Mouse (Mus musculus) hindbrain, embryonic 15.5 days (tissue): ENCODE measurements around the gene Gm43191. TPM values are rescaled to one million over a fixed set of nuclear protein-coding genes. Genes with fewer than 3 reads are reported as not detected.
"Not testable (repeated sequence)": the region's sequence is repeated elsewhere in the genome, so short reads cannot be mapped to it uniquely, and the experiment has no call there.

ENCODE experiments used
- ATAC-seq: fragments of 200-750 bp; cut with Nextera tagmentation; 2 replicates; pipeline ENCODE4 v1.8.0; 2017; ENCODE audit warnings: low read depth, moderate number of reproducible peaks, moderate TSS enrichment; ENCODE audit not compliant: low FRiP score
- H3K27ac ChIP-seq: fragments of 300-500 bp; sonication (generic); replicated peaks from 2 replicates; pipeline ENCODE4 v1.5.1; 2015; ENCODE audit warnings: mild to moderate bottlenecking, inconsistent platforms
- H3K27me3 ChIP-seq: fragments of 300-500 bp; sonication (generic); 2 replicates; pipeline ENCODE4 v1.6.1; 2015; ENCODE audit warnings: control low read depth, inconsistent platforms
- H3K36me3 ChIP-seq: fragments of 300-500 bp; sonication (generic); 2 replicates; pipeline ENCODE4 v1.6.1; 2015; ENCODE audit warnings: control low read depth, inconsistent platforms
- H3K4me1 ChIP-seq: fragments of 300-500 bp; sonication (generic); replicated peaks from 2 replicates; pipeline ENCODE4 v1.6.1; 2015; ENCODE audit warnings: control low read depth, inconsistent platforms
- H3K4me2 ChIP-seq: fragments of 300-500 bp; sonication (generic); 2 replicates; pipeline ENCODE4 v1.6.1; 2015; ENCODE audit warnings: moderate library complexity, mild to moderate bottlenecking, inconsistent platforms
- H3K4me3 ChIP-seq: fragments of 300-500 bp; sonication (generic); 2 replicates; pipeline ENCODE4 v1.5.1; 2015; ENCODE audit warnings: mild to moderate bottlenecking, inconsistent platforms
- H3K9ac ChIP-seq: fragments of 300-500 bp; sonication (generic); 2 replicates; pipeline ENCODE4 v1.6.1; 2015; ENCODE audit warnings: inconsistent platforms
- H3K9me3 ChIP-seq: fragments of 300-500 bp; sonication (generic); 2 replicates; pipeline ENCODE4 v1.6.1; 2016; ENCODE audit warnings: control low read depth, inconsistent platforms
- WGBS: fragments of 180-500 bp; shearing (Covaris S2); methylation state at CpG from one replicate; pipeline ENCODE4 v1.1.7; 2015; 5-methylcytosine and 5-hydroxymethylcytosine counted together
- polyA plus RNA-seq: library from polyadenylated mRNA; unstranded; fragments of >200 nt; fragmentation: Nextera tagmentation; extraction: Ambion mirVana; gene quantifications from 2 replicates; pipeline ENCODE4 v1.2.1, GENCODE M21; 2015

The Gm43191 gene
- polyA plus RNA-seq, 1 experiment from 2014 or later, result not detected

GRCm38 (mm10) chr3:116658928-116659565, 22.0 kb downstream of the Gm43191 start:
- peaks cover 44% of the 10 kb centered on the region for H3K4me1 ChIP-seq
- ATAC-seq, result no peak
- H3K27me3 ChIP-seq, result no peaks in the 10 kb centered on the region
- H3K27ac ChIP-seq, result no peak overlapping the region
- H3K9ac ChIP-seq, result no peak overlapping the region
- WGBS, result 72% methylated on average over 15 of the region's 15 CpGs
- H3K4me3 ChIP-seq, result no peak overlapping the region
- no peaks in the 10 kb centered on the region for H3K9me3 ChIP-seq
- no peak overlapping the region for H3K4me2 ChIP-seq
- no peaks in the 10 kb centered on the region for H3K36me3 ChIP-seq

- ATAC-seq, result no peak
- WGBS, result 71% methylated on average over 7 of the region's 7 CpGs
- Histone ChIP-seq H3K4me1 (peaks cover 54% of the 10 kb centered on the region), H3K27ac (no peak overlapping the region), H3K4me3 (no peak overlapping the region), H3K9ac (no peak overlapping the region), H3K9me3 (no peaks in the 10 kb centered on the region), H3K27me3 (no peaks in the 10 kb centered on the region), H3K36me3 (no peaks in the 10 kb centered on the region), H3K4me2 (no peak overlapping the region)
These were observed 24.7 kb downstream of the Gm43191 start for GRCm38 (mm10) chr3:116656184-116656965.

- not testable (repeated sequence) for H3K36me3 ChIP-seq, H3K9me3 ChIP-seq, H3K9ac ChIP-seq, H3K27ac ChIP-seq, H3K27me3 ChIP-seq, H3K4me3 ChIP-seq, ATAC-seq, H3K4me2 ChIP-seq
- H3K4me1 ChIP-seq, result peaks cover 30% of the 10 kb centered on the region
- 95% methylated on average over 11 of the region's 11 CpGs for WGBS
These were observed 27.0 kb downstream of the Gm43191 start for GRCm38 (mm10) chr3:116654051-116654450.

GRCm38 (mm10) chr3:116653278-116653945, 27.6 kb downstream of the Gm43191 start:
- Histone ChIP-seq H3K27ac (no peak overlapping the region), H3K4me3 (no peak overlapping the region), H3K9me3 (no peaks in the 10 kb centered on the region), H3K4me1 (peaks cover 27% of the 10 kb centered on the region), H3K4me2 (no peak overlapping the region), H3K27me3 (no peaks in the 10 kb centered on the region), H3K36me3 (peaks cover 4% of the 10 kb centered on the region; the same call in 1 of the 2 replicates), H3K9ac (no peak overlapping the region)
- 69% methylated on average over 5 of the region's 5 CpGs for WGBS
- no peak for ATAC-seq

- Histone ChIP-seq H3K9ac (no peak overlapping the region), H3K4me3 (no peak overlapping the region), H3K27me3 (no peaks in the 10 kb centered on the region), H3K4me1 (peaks cover 19% of the 10 kb centered on the region; the same call in 1 of the 2 replicates), H3K4me2 (no peak overlapping the region), H3K27ac (no peak overlapping the region), H3K36me3 (peaks cover 5% of the 10 kb centered on the region), H3K9me3 (no peaks in the 10 kb centered on the region)
- WGBS, result 49% methylated on average over 3 of the region's 3 CpGs
- no peak for ATAC-seq
These were observed 29.0 kb downstream of the Gm43191 start for GRCm38 (mm10) chr3:116652033-116652446.

- peaks cover 13% of the 10 kb centered on the region; the same call in 1 of the 2 replicates for H3K4me1 ChIP-seq
- WGBS, result 97% methylated on average over 9 of the region's 9 CpGs
These were observed 30.4 kb downstream of the Gm43191 start for GRCm38 (mm10) chr3:116650698-116651097.

GRCm38 (mm10) chr3:116648805-116649204, 32.3 kb downstream of the Gm43191 start:
- no peaks in the 10 kb centered on the region for H3K9me3 ChIP-seq
- no peak overlapping the region for H3K27ac ChIP-seq
- peaks cover 29% of the 10 kb centered on the region for H3K36me3 ChIP-seq
- no peak for ATAC-seq
- no peak overlapping the region for H3K4me3 ChIP-seq
- no peak overlapping the region for H3K4me2 ChIP-seq
- H3K27me3 ChIP-seq, result no peaks in the 10 kb centered on the region
- 95% methylated on average over 7 of the region's 7 CpGs for WGBS
- peaks cover 13% of the 10 kb centered on the region; the same call in 1 of the 2 replicates for H3K4me1 ChIP-seq
- H3K9ac ChIP-seq, result no peak overlapping the region

More at GRCm38 (mm10) chr3:116650698-116651097, 30.4 kb downstream of the Gm43191 start:
- Histone ChIP-seq H3K27ac (no peak overlapping the region), H3K9ac (no peak overlapping the region), H3K4me2 (no peak overlapping the region), H3K4me3 (no peak overlapping the region), H3K36me3 (peaks cover 16% of the 10 kb centered on the region), H3K9me3 (no peaks in the 10 kb centered on the region), H3K27me3 (no peaks in the 10 kb centered on the region)
- ATAC-seq, result no peak

GRCm38 (mm10) chr3:116646387-116646786, 34.7 kb downstream of the Gm43191 start:
- no peak for ATAC-seq
- H3K9me3 ChIP-seq, result no peaks in the 10 kb centered on the region
- no peak overlapping the region for H3K4me3 ChIP-seq
- no peak overlapping the region for H3K4me2 ChIP-seq
- no peak overlapping the region for H3K9ac ChIP-seq
- peaks cover 48% of the 10 kb centered on the region for H3K36me3 ChIP-seq
- H3K27ac ChIP-seq, result no peak overlapping the region
- H3K27me3 ChIP-seq, result no peaks in the 10 kb centered on the region
- 92% methylated on average over 1 of the region's 1 CpGs for WGBS
- H3K4me1 ChIP-seq, result no peaks in the 10 kb centered on the region

- ATAC-seq, result no peak
- Histone ChIP-seq H3K27ac (no peak overlapping the region), H3K9ac (no peak overlapping the region), H3K4me1 (no peaks in the 10 kb centered on the region), H3K4me2 (no peak overlapping the region), H3K36me3 (peaks cover 80% of the 10 kb centered on the region), H3K27me3 (no peaks in the 10 kb centered on the region), H3K9me3 (no peaks in the 10 kb centered on the region), H3K4me3 (no peak overlapping the region)
- WGBS, result 88% methylated on average over 2 of the region's 2 CpGs
These were observed 38.7 kb downstream of the Gm43191 start for GRCm38 (mm10) chr3:116642373-116642772.

GRCm38 (mm10) chr3:116641811-116642371, 39.2 kb downstream of the Gm43191 start:
- H3K27me3 ChIP-seq, result no peaks in the 10 kb centered on the region
- H3K4me2 ChIP-seq, result no peak overlapping the region
- no peak overlapping the region for H3K27ac ChIP-seq
- no peaks in the 10 kb centered on the region for H3K9me3 ChIP-seq
- 95% methylated on average over 6 of the region's 6 CpGs for WGBS
- no peak for ATAC-seq
- H3K9ac ChIP-seq, result no peak overlapping the region
- no peaks in the 10 kb centered on the region for H3K4me1 ChIP-seq
- no peak overlapping the region for H3K4me3 ChIP-seq
- H3K36me3 ChIP-seq, result peaks cover 84% of the 10 kb centered on the region

- Histone ChIP-seq H3K27ac (no peak overlapping the region), H3K4me1 (no peaks in the 10 kb centered on the region), H3K36me3 (peaks cover 84% of the 10 kb centered on the region), H3K9me3 (no peaks in the 10 kb centered on the region), H3K9ac (no peak overlapping the region), H3K27me3 (no peaks in the 10 kb centered on the region), H3K4me3 (no peak overlapping the region), H3K4me2 (no peak overlapping the region)
- no peak for ATAC-seq
- 87% methylated on average over 1 of the region's 1 CpGs for WGBS
These were observed 41.0 kb downstream of the Gm43191 start for GRCm38 (mm10) chr3:116640024-116640423.

GRCm38 (mm10) chr3:116638572-116638971, 42.5 kb downstream of the Gm43191 start:
- Histone ChIP-seq H3K4me1 (no peaks in the 10 kb centered on the region), H3K4me2 (no peak overlapping the region), H3K9me3 (no peaks in the 10 kb centered on the region), H3K27ac (no peak overlapping the region), H3K4me3 (no peak overlapping the region), H3K36me3 (peaks cover 90% of the 10 kb centered on the region), H3K27me3 (no peaks in the 10 kb centered on the region), H3K9ac (no peak overlapping the region)
- WGBS, result 88% methylated on average over 7 of the region's 7 CpGs
- no peak for ATAC-seq
